Mouse (Mus musculus) adrenal gland, adult 18-20 months (tissue): ENCODE measurements around the gene Rprml. TPM values are rescaled to one million over a fixed set of nuclear protein-coding genes. Genes with fewer than 3 reads are reported as not detected.

Source experiments
- DNase-seq, 2 experiments: peaks; one replicate each; pipeline ENCODE4 v3.0.0; 2021 to 2022; ENCODE audit warnings: low spot score in 2 of 2
- total RNA-seq, 2 experiments: library from RNA; stranded (reverse); gene quantifications; 1 replicate in 1 of 2; 2 replicates in 1 of 2; pipeline ENCODE4 v1.2.3; 2021

Gene Rprml
- total RNA-seq, 2 experiments from 2014 or later: 1.1 TPM; not detected in 1

GRCm38 (mm10) chr11:103662546-103662945, 13.2 kb downstream of the Rprml start:
- no peak for DNase-seq

GRCm38 (mm10) chr11:103663119-103663518, 13.7 kb downstream of the Rprml start:
- DNase-seq: no peak

DNA sequence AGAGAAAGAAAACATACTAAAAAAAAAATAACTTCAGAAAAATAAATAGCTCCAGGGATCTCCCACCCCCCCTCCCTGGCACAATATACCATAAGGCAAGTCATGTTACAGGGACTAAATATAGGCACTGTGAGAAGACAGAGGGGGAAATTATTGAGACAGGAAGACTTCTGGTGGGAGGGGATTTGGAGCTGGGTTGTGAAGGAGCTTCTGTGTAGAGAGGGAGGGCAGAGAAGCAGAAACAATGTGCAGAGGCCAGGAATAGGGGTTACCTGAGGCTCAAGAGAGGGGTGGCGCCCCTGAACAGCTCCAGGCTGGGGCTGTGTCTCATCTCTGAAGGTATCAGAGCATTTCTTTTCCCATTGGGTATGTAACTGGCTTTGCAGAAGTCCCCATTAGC, 16.3 kb downstream of the Rprml start:
- no peak for DNase-seq

GRCm38 (mm10) chr11:103666181-103666906, 17.0 kb downstream of the Rprml start:
- DNase-seq: no peak

GRCm38 (mm10) chr11:103666907-103667426, 17.6 kb downstream of the Rprml start:
- DNase-seq: no peak

- peak in 1 of 2 experiments; percentile 48 for DNase-seq
These were observed 26.2 kb downstream of the Rprml start for GRCm38 (mm10) chr11:103675556-103675955.

DNA sequence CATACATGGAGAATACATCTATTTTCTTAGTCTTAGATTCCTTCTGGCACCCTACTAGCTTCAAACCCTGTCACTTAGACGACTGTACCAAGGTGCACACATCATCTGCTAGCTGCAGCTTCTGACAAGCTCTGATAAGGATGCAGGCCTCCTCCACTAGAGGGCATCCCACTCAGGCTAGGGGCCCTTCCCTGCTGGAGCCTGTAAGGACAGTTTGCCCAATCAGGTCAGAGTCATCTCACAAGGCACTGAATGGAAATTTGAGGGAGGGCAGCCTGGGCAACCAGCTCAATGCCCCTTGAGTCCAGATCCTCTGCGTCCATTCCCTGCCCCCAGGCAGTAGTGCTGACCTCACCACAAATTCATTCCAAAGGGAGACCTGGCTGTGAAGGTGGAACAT, 27.7 kb downstream of the Rprml start:
- DNase-seq: peak; percentile 49 to 53

DNA sequence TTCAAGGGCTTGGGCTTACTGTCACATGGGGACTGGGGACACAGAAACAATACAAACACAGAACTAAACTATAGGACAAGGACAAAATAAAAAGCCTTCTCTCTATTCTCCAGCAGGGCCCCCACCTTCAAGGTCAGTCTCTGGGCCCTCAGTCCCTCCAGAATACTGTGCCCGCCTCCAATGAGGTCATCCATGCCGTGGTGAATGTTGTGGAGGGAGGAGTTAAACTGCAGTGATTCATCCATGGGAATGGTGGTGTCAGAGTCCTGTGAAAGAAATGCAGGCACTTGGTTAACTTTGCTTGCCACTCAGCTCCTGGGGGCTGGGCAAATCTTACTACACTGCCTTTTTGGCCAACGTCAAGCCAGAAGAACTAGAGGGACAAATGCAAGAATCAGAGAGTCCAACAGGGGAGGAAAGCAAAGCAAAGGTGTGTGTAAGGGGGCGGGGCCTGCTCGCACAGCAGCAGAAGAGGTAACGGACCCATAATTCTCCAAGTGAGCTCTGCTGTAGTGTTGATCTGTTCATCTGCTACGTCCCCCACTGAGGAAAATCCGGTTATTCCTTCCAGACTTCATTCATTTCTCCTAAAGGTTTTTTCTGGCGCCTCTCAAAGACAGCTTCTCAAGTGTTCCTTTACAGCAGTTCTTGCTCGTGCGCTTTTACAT, 34.4 kb downstream of the Rprml start:
- peak; percentile 48 to 57 for DNase-seq

- DNase-seq: no peak
These were observed 35.9 kb downstream of the Rprml start for GRCm38 (mm10) chr11:103685261-103685736.

- DNase-seq: no peak
These were observed 37.3 kb downstream of the Rprml start for GRCm38 (mm10) chr11:103686706-103687105.

GRCm38 (mm10) chr11:103688271-103688979, 39.1 kb downstream of the Rprml start:
- DNase-seq: no peak

- no peak for DNase-seq
These were observed 39.6 kb downstream of the Rprml start for GRCm38 (mm10) chr11:103688980-103689378.

GRCm38 (mm10) chr11:103691036-103691435, 41.7 kb downstream of the Rprml start:
- no peak for DNase-seq

DNA sequence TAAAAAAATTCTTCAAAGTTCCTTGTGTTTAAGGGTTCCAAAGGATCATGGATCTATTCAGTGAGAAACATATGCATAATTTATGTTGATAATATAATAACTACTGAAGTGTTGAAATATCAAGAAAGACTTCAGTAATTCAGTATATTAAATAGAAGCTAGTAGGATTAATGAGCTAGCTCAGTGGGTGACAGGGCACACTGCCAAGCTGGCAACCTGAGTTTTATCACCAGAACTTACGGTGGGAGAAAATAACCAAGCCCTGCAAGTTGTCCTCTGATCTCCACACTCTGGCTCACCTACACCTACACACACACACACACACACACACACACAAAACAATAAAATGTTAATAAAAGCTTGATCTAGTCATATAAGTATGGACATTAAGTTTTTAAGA, 43.9 kb downstream of the Rprml start:
- DNase-seq: no peak

DNA sequence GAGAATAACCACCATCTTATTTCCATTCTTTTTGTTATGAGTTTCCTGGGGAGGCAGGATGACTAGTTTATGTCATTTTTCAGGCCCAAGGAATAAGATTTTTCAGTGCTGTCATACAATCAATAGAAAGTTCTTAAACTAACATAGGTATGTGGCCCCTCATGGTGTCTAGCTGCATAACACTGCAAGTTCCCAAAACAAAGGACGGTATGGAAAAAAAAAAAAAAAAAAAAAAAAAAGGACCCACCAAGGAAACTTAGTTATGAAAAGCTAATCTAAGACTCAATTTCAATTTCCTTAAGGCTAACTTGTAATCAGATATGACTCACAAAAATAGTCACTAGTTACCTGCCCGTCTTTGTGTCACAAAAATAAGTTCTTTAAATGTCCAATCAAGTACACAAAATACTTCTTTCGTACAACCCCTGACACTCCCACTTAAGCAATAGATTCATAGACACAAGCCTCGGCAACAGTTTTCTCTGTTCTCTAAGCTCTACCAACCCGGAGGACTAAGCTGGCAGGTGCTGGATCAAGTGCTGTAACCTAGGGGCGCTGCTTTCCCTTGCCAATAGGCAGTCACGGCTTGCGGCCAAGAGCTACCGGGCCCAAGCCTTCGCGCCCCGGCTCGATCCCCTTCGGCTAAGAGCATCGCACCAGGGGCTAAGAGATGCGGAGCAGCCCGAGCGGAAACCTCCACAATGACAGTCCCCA, 47.6 kb downstream of the Rprml start:
- DNase-seq: no peak

- DNase-seq: peak; percentile 88
These were observed 48.3 kb downstream of the Rprml start, which contains the start of gene Gosr2 for GRCm38 (mm10) chr11:103697565-103698176. Gene Gosr2, minus strand, starts transcription at chr11:103697898.

DNA sequence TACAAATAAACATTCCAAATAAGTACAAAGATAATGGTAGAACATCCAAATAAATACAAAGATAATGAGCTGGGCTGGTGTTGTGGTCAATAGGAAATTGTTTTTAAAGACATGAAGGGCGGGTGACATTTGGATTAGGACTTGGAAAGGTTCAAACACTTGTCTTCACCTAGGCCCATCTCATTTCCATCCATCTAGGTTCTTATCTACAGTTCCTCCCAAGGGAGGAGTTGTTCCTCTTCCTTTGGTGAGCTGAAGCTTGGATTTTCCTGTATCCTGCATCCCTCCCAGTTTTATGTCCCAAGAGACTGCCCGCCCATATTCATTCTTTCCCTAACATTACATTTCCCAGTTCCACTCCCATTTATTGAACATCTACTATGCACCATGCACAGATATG, 48.9 kb downstream of the Rprml start:
- no peak for DNase-seq
